24 mouse cellular contexts compared by ENCODE assay signal in genomic region chr8:111584946-111585345, GRCm38 (mm10). TPM values are rescaled to one million over a fixed set of nuclear protein-coding genes. Genes with fewer than 3 reads are reported as not detected.
DNase-seq lines count a peak whose midpoint lies in the region; ATAC-seq and TF ChIP-seq lines count a peak whose summit lies in the region.
"Had no signal": no experiment of that assay in that cellular context is flagged by ENCODE, and none has a peak within 500 bp of the region (broad histone marks: within the 10 kb centered on the region; RNA-seq: fewer than 3 reads in every experiment).

No protein-coding gene starts in this region.

- intact Hi-C loops in left cerebral cortex, adult 2 months (cut with DNase I) = no loop called here

- H3K4me1 ChIP-seq in brown adipose tissue, adult 24 weeks (ENCODE audit: control insufficient read depth, insufficient read depth, insufficient read length, low read length) = peaks cover 3% of the 10 kb centered on the region; the same call in 1 of the 2 replicates
- H3K4me1 ChIP-seq in forebrain, embryonic 14.5 days (ENCODE audit: control insufficient read depth, insufficient read depth, low read length) = no peaks in the 10 kb centered on the region
- H3K4me1 ChIP-seq: limb, embryonic 12.5 days; midbrain, embryonic 12.5 days; neural tube, embryonic 12.5 days had no signal

- WGBS in forebrain, embryonic 14.5 days = 93% methylated on average over 3 of the region's 3 CpGs

- H3K4me2 ChIP-seq in forebrain, embryonic 14.5 days (ENCODE audit: low read length) = no peak overlapping the region
- H3K4me2 ChIP-seq: forebrain, embryonic 12.5 days; heart, embryonic 11.5 days; hindbrain, embryonic 14.5 days; limb, embryonic 12.5 days; midbrain, embryonic 12.5 days; neural tube, embryonic 12.5 days had no signal

- ATAC-seq in forebrain, embryonic 14.5 days = no peak

- H3K27ac ChIP-seq in brown adipose tissue, adult 24 weeks (replicated peaks; ENCODE audit: low read depth, low read length) = peak overlapping the region; percentile 30; the same call in 1 of the 2 replicates
- no peak overlapping the region for H3K27ac ChIP-seq in forebrain, embryonic 14.5 days (ENCODE audit: low read depth, low read length)
- H3K27ac ChIP-seq in left cerebral cortex, adult 2 months = no peak overlapping the region
- H3K27ac ChIP-seq: forebrain, embryonic 12.5 days; hindbrain, embryonic 14.5 days; limb, embryonic 12.5 days; liver, embryonic 14.5 days; midbrain, embryonic 12.5 days; neural tube, embryonic 12.5 days had no signal

- peak; percentile 22 for DNase-seq in adrenal gland, postnatal 14 days
- no peak for DNase-seq in adrenal gland, adult 18-20 months (ENCODE audit: low spot score in 2 of 2)
- peak; percentile 26 to 65 for DNase-seq in lung, adult 18-20 months
- DNase-seq in lung, postnatal 14 days = no peak
- DNase-seq in naive thymus-derived CD4-positive, alpha-beta T cell, adult 2 months (ENCODE audit: low read depth) = peak; percentile 54
- DNase-seq in forebrain, embryonic 14.5 days (ENCODE audit: low spot score) = no peak
- no peak for DNase-seq in left cerebral cortex, adult 2 months (ENCODE audit: extremely low spot score in 1 of 2, low spot score in 2 of 2)
- DNase-seq: adrenal gland, adult 8-10 months; cerebellum, adult 9-11 months; embryo, embryonic 11 days; gastrocnemius, postnatal 14 days; kidney, adult 8-10 months; kidney, postnatal 14 days; right cerebral cortex, adult 18-20 months; thymus, postnatal 36 days had no signal

- no peak overlapping the region for H3K9ac ChIP-seq in forebrain, embryonic 14.5 days (ENCODE audit: low read length)
- H3K9ac ChIP-seq: forebrain, embryonic 12.5 days; hindbrain, embryonic 14.5 days; limb, embryonic 12.5 days; liver, embryonic 14.5 days; midbrain, embryonic 12.5 days; neural tube, embryonic 12.5 days had no signal

- H3K4me3 ChIP-seq in brown adipose tissue, adult 24 weeks (ENCODE audit: insufficient read depth, low read depth, low read length) = no peak overlapping the region
- H3K4me3 ChIP-seq in forebrain, embryonic 14.5 days (ENCODE audit: low read depth, low read length) = no peak overlapping the region
- H3K4me3 ChIP-seq in left cerebral cortex, adult 2 months = no peak overlapping the region
- H3K4me3 ChIP-seq: forebrain, embryonic 12.5 days; limb, embryonic 12.5 days; midbrain, embryonic 12.5 days; neural tube, embryonic 12.5 days had no signal

- no peaks in the 10 kb centered on the region for H3K9me3 ChIP-seq in forebrain, embryonic 14.5 days (replicated peaks; ENCODE audit: control insufficient read depth, low read length)
- H3K9me3 ChIP-seq: forebrain, embryonic 12.5 days; midbrain, embryonic 12.5 days; neural tube, embryonic 12.5 days had no signal

- no peaks in the 10 kb centered on the region for H3K27me3 ChIP-seq in forebrain, embryonic 14.5 days (replicated peaks; ENCODE audit: control insufficient read depth, insufficient read depth, low read length)
- H3K27me3 ChIP-seq: forebrain, embryonic 12.5 days; limb, embryonic 12.5 days; midbrain, embryonic 12.5 days; neural tube, embryonic 12.5 days had no signal

- no peak for TF ChIP-seq CTCF in left cerebral cortex, adult 2 months (IDR thresholded peaks at IDR 0.05)

- H3K36me3 ChIP-seq in forebrain, embryonic 14.5 days (ENCODE audit: control insufficient read depth, insufficient read depth, low read length) = no peaks in the 10 kb centered on the region
- H3K36me3 ChIP-seq: forebrain, embryonic 12.5 days; midbrain, embryonic 12.5 days had no signal

RNA-seq across cellular contexts. Expression of gene Ldhd, which starts 45.2 kb away (rescaled TPM):
- total RNA-seq in adrenal gland, postnatal 14 days (2021) = 36.5 and 38.2 TPM in 2 replicates
- 100 to 1,000 TPM in 1 of 2 experiments, 10 to 100 TPM in 1; 65.1 to 101 TPM for total RNA-seq in adrenal gland, adult 18-20 months (2021)
- 84.9 and 93.8 TPM in 2 replicates for polyA plus RNA-seq in brown adipose tissue, adult 24 weeks (2012; ENCODE audit: insufficient read depth, insufficient read length, missing spikeins)
- polyA plus RNA-seq in forebrain, embryonic 14.5 days (2014; fragmentation: Nextera tagmentation; extraction: Ambion mirVana) = 0.20 and 0.22 TPM in 2 replicates
- 10 to 100 TPM; 10.1 to 10.8 TPM for total RNA-seq in left cerebral cortex, adult 2 months (2021)
- total RNA-seq: monocyte, adult 5-6 weeks had no signal

RNA-seq across cellular contexts. Expression of gene Znrf1, which starts 49.0 kb away (rescaled TPM):
- 44.3 and 47.7 TPM in 2 replicates for total RNA-seq in adrenal gland, postnatal 14 days (2021)
- total RNA-seq in adrenal gland, adult 18-20 months (2021) = 10 to 100 TPM; 31.0 to 36.3 TPM
- 17.6 and 24.9 TPM in 2 replicates for polyA plus RNA-seq in brown adipose tissue, adult 24 weeks (2012; ENCODE audit: insufficient read depth, insufficient read length, missing spikeins)
- 55.3 and 64.6 TPM in 2 replicates for polyA plus RNA-seq in forebrain, embryonic 14.5 days (2014; fragmentation: Nextera tagmentation; extraction: Ambion mirVana)
- 100 to 1,000 TPM; 166 to 171 TPM for total RNA-seq in left cerebral cortex, adult 2 months (2021)

RNA-seq across cellular contexts. Expression of gene Zfp1, which starts 58.3 kb away (rescaled TPM):
- 9.2 and 11.2 TPM in 2 replicates for total RNA-seq in adrenal gland, postnatal 14 days (2021)
- total RNA-seq in adrenal gland, adult 18-20 months (2021) = 1 to 10 TPM; 6.4 to 6.5 TPM
- 5.3 and 6.8 TPM in 2 replicates for polyA plus RNA-seq in brown adipose tissue, adult 24 weeks (2012; ENCODE audit: insufficient read depth, insufficient read length, missing spikeins)
- polyA plus RNA-seq in forebrain, embryonic 14.5 days (2014; fragmentation: Nextera tagmentation; extraction: Ambion mirVana) = 26.1 and 32.9 TPM in 2 replicates
- 10 to 100 TPM; 22.0 to 23.5 TPM for total RNA-seq in left cerebral cortex, adult 2 months (2021)

Comparison
In these comparisons a context has a peak if more than half of its experiments do, and no peak if none do; other contexts are left out.
1. DNase-seq: peak in adrenal gland, postnatal 14 days (single experiment), lung, adult 18-20 months (2 of 2) and naive thymus-derived CD4-positive, alpha-beta T cell, adult 2 months (single experiment); none in adrenal gland, adult 18-20 months (0 of 2), lung, postnatal 14 days (single experiment), forebrain, embryonic 14.5 days (single experiment) and left cerebral cortex, adult 2 months (0 of 2).